Mouse (Mus musculus): ENCODE results near the gene Gm17124. TPM values are rescaled to one million over a fixed set of nuclear protein-coding genes. Genes with fewer than 3 reads are reported as not detected.

Gene Gm17124
- not detected in 2 replicates for polyA plus RNA-seq (2012; rRNA removed)

DNA sequence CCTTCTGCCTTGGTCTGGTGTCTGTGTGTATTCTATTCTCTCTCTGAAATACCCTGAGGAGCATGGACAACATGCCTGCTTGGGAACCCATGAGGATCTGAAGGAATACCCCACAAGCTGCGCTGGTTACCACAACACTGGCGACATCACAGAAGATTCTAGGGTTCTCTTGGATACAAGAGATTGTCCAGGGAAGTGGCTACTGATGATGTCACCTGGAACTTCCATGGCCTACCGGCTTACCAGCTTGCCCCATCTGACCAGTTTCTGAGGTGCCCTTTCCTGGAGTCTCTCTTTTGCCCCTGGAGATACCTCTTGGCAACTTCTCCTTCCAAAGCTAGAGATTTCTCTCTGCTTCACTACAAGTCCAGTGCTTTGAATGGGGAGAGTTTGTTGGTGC is at the start of gene Gm17124:
Gene Gm17124 (minus strand): TSS at position 101 of the 400 bp plus-strand sequence.

DNA sequence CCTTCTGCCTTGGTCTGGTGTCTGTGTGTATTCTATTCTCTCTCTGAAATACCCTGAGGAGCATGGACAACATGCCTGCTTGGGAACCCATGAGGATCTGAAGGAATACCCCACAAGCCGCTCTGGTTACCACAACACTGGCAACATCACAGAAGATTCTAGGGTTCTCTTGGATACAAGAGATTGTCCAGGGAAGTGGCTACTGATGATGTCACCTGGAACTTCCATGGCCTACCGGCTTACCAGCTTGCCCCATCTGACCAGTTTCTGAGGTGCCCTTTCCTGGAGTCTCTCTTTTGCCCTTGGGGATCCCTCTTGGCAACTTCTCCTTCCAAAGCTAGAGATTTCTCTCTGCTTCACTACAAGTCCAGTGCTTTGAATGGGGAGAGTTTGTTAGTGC is 42.1 kb upstream of the Gm17124 start, which contains the start of gene Gm3633:
Gene Gm3633 (minus strand): TSS at position 101 of the 400 bp plus-strand sequence.

Other genes starting within 250 kb of the Gm17124 start
- not detected in 2 replicates for gene Gm8005, start 160.2 kb downstream of the Gm17124 start, polyA plus RNA-seq (2012; rRNA removed)
- not detected in 2 replicates for gene Gm8011, start 136.0 kb downstream of the Gm17124 start, polyA plus RNA-seq (2012; rRNA removed)
- gene Gm8020, start 97.5 kb downstream of the Gm17124 start, polyA plus RNA-seq (2012; rRNA removed), result not detected in 2 replicates
- gene Gm8024, start 75.6 kb downstream of the Gm17124 start, polyA plus RNA-seq (2012; rRNA removed), result not detected in 2 replicates
- gene Gm3633, start 42.0 kb upstream of the Gm17124 start, polyA plus RNA-seq (2012; rRNA removed), result not detected in 2 replicates
- not detected in 2 replicates for gene Gm10378, start 56.1 kb upstream of the Gm17124 start, polyA plus RNA-seq (2012; rRNA removed)
- not detected in 2 replicates for gene Gm3015, start 168.9 kb upstream of the Gm17124 start, polyA plus RNA-seq (2012; rRNA removed)
- not detected in 2 replicates for gene Gm10377, start 198.1 kb upstream of the Gm17124 start, polyA plus RNA-seq (2012; rRNA removed)

All from stomach, adult 2 months (tissue).